Mouse (Mus musculus) limb, embryonic 14.5 days (tissue): ENCODE results near the gene Klhl9. TPM values are rescaled to one million over a fixed set of nuclear protein-coding genes. Genes with fewer than 3 reads are reported as not detected.
A peak's percentile ranks its signal among the peaks of the same experiment; 100 is the strongest.

ENCODE experiments used
- ATAC-seq: fragments of 200-750 bp; cut with Nextera tagmentation; 2 replicates; pipeline ENCODE4 v1.8.0; 2017; ENCODE audit warnings: low read depth, moderate number of reproducible peaks, moderate TSS enrichment; ENCODE audit not compliant: low FRiP score
- DNase-seq: peaks from one replicate; pipeline ENCODE4 v3.0.0-alpha.2; 2015; ENCODE audit warnings: low spot score
- H3K27ac ChIP-seq: fragments of 300-500 bp; sonication (generic); replicated peaks from 2 replicates; pipeline ENCODE4 v1.5.1; 2014; ENCODE audit warnings: low read depth, mild to moderate bottlenecking, low read length, moderate library complexity, mixed read lengths
- H3K27me3 ChIP-seq: fragments of 300-500 bp; sonication (generic); 2 replicates; pipeline ENCODE4 v1.6.1; 2014; ENCODE audit warnings: low read length, mixed read lengths; ENCODE audit not compliant: control insufficient read depth, insufficient read depth
- H3K36me3 ChIP-seq: fragments of 300-500 bp; sonication (generic); 2 replicates; pipeline ENCODE4 v1.6.1; 2014; ENCODE audit warnings: mild to moderate bottlenecking, low read length, moderate library complexity, mixed read lengths; ENCODE audit not compliant: control insufficient read depth, insufficient read depth
- H3K4me1 ChIP-seq: fragments of 300-500 bp; sonication (generic); 2 replicates; pipeline ENCODE4 v1.6.1; 2014; ENCODE audit warnings: antibody characterized with exemption, low read length, mixed read lengths; ENCODE audit not compliant: control insufficient read depth, insufficient read depth
- H3K4me2 ChIP-seq: fragments of 300-500 bp; sonication (generic); replicated peaks from 2 replicates; pipeline ENCODE4 v1.6.1; 2014; ENCODE audit warnings: low read depth, mild to moderate bottlenecking, low read length, moderate library complexity; ENCODE audit not compliant: severe bottlenecking
- H3K4me3 ChIP-seq: fragments of 300-500 bp; sonication (generic); replicated peaks from 2 replicates; pipeline ENCODE4 v1.5.1; 2014; ENCODE audit warnings: low read length
- H3K9ac ChIP-seq: fragments of 300-500 bp; sonication (generic); 2 replicates; pipeline ENCODE4 v1.6.1; 2014; ENCODE audit warnings: mild to moderate bottlenecking, low read depth, low read length, moderate library complexity; ENCODE audit not compliant: severe bottlenecking
- H3K9me3 ChIP-seq: fragments of 300-500 bp; sonication (generic); 2 replicates; pipeline ENCODE4 v1.6.1; 2016; ENCODE audit warnings: low read length; ENCODE audit not compliant: control insufficient read depth
- POLR2A ChIP-seq: fragments of 200-500 bp; IDR thresholded peaks from 2 replicates; pipeline ENCODE4 v1.8.0; 2012; ENCODE audit warnings: inconsistent platforms, mild to moderate bottlenecking, moderate library complexity, borderline replicate concordance; ENCODE audit not compliant: insufficient read depth, insufficient read length; ENCODE audit errors: extremely low read depth
- WGBS: fragments of 180-500 bp; shearing (Covaris S2); extraction: QIAGEN DNeasy Blood & Tissue Kit; methylation state at CpG from one replicate; pipeline ENCODE4 v1.1.7; 2014; 5-methylcytosine and 5-hydroxymethylcytosine counted together
- polyA plus RNA-seq, 2 experiments: library from polyadenylated mRNA; depleted of rRNA in 1 of 2; stranded (reverse) in 1 of 2; unstranded in 1 of 2; fragments of >200 nt; fragmentation: Nextera tagmentation in 1 of 2; extraction: Ambion mirVana in 1 of 2; gene quantifications; 2 replicates each; pipeline versions ENCODE4 v1.2.1 to v1.2.3; 2012 to 2014

The Klhl9 gene
- polyA plus RNA-seq, 2 experiments: 41.4 to 127 TPM

- peak; percentile 68 for DNase-seq
- no peak for ATAC-seq
- TF ChIP-seq POLR2A: no peak
- 29% methylated on average over 3 of the region's 3 CpGs for WGBS
- Histone ChIP-seq H3K4me2 (no peak overlapping the region), H3K27me3 (no peaks in the 10 kb centered on the region), H3K4me1 (no peaks in the 10 kb centered on the region), H3K27ac (no peak overlapping the region), H3K9ac (no peak overlapping the region), H3K9me3 (no peaks in the 10 kb centered on the region), H3K36me3 (no peaks in the 10 kb centered on the region), H3K4me3 (no peak overlapping the region)
These were observed 25.9 kb downstream of the Klhl9 start for GRCm38 (mm10) chr4:88696237-88696884.

- no peak for TF ChIP-seq POLR2A
- ATAC-seq: no peak
These were observed 28.9 kb downstream of the Klhl9 start for GRCm38 (mm10) chr4:88693392-88693791.

DNA sequence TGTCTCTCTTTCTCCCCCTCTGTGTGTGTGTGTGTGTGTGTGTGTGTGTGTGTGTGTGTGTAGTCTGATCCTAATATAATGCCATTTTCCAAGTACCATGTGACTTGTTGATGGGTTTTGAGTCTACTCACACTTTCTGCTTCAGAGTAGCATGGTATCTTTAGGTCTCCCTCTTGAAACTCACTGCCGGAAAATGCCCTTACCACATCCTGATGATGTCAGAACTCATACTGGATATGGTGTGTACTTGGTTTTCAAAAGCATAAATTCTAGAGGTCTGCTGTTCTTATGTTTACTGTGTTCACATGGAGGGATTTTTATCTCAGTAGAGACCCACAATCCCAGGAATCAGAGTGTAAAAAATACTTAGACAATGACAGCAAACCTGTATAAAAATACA, 29.7 kb downstream of the Klhl9 start:
- no peak overlapping the region for H3K4me3 ChIP-seq
- no peaks in the 10 kb centered on the region for H3K27me3 ChIP-seq
- no peaks in the 10 kb centered on the region for H3K36me3 ChIP-seq
- H3K4me1 ChIP-seq: no peaks in the 10 kb centered on the region
- no peak for TF ChIP-seq POLR2A
- no peak overlapping the region for H3K9ac ChIP-seq
- DNase-seq (no peak), ATAC-seq (no peak)
- H3K4me2 ChIP-seq: no peak overlapping the region
- WGBS: 89% methylated on average over 1 of the region's 1 CpGs
- no peak overlapping the region for H3K27ac ChIP-seq
- H3K9me3 ChIP-seq: no peaks in the 10 kb centered on the region

More at GRCm38 (mm10) chr4:88693392-88693791, 28.9 kb downstream of the Klhl9 start:
- H3K27me3 ChIP-seq: no peaks in the 10 kb centered on the region
- no peak for DNase-seq
- H3K4me3 ChIP-seq: no peak overlapping the region
- H3K9me3 ChIP-seq: no peaks in the 10 kb centered on the region
- no peak overlapping the region for H3K27ac ChIP-seq
- no peak overlapping the region for H3K9ac ChIP-seq
- H3K4me1 ChIP-seq: no peaks in the 10 kb centered on the region
- no peaks in the 10 kb centered on the region for H3K36me3 ChIP-seq
- no peak overlapping the region for H3K4me2 ChIP-seq
- 92% methylated on average over 2 of the region's 2 CpGs for WGBS

DNA sequence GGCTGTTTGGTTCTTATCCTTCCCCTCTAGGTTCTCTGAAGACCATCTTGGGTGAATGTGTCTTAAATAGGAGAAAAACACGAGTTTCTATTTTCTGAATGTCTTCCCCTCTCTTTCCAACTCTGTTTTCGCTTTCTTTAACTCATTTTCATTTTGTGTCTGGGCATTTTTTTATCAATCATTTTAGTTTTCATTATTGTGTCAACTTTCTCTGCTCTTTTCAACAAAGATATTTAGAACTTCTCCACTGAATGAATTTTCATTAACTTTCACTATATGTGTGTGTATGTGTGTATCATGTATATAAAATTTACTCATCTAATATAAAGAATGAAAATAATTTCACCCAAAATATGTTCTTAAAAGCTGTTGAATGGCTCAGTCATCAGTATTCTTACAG, 31.0 kb downstream of the Klhl9 start, which contains the start of gene Ifnab:
TSS of gene Ifnab (minus strand) at position 101 of the 400 bp plus-strand sequence.
- no peaks in the 10 kb centered on the region for H3K9me3 ChIP-seq
- no peaks in the 10 kb centered on the region for H3K36me3 ChIP-seq
- WGBS: 62% methylated on average over 2 of the region's 2 CpGs
- H3K4me3 ChIP-seq: no peak within 1 kb of the TSS
- DNase-seq: no peak
- H3K27me3 ChIP-seq: no peaks in the 10 kb centered on the region
- H3K4me2 ChIP-seq: no peak within 1 kb of the TSS
- H3K4me1 ChIP-seq: no peaks in the 10 kb centered on the region
- H3K9ac ChIP-seq: no peak within 1 kb of the TSS
- TF ChIP-seq POLR2A: no peak
- no peak for ATAC-seq
- no peak within 1 kb of the TSS for H3K27ac ChIP-seq

GRCm38 (mm10) chr4:88683812-88684211, 38.5 kb downstream of the Klhl9 start, which contains the start of gene Ifna2:
Ifna2 (minus strand) TSS chr4:88683912.
- no peak for DNase-seq
- Histone ChIP-seq H3K4me3 (no peak within 1 kb of the TSS), H3K4me2 (no peak within 1 kb of the TSS), H3K4me1 (no peaks in the 10 kb centered on the region), H3K9ac (no peak within 1 kb of the TSS), H3K27ac (no peak within 1 kb of the TSS), H3K27me3 (no peaks in the 10 kb centered on the region), H3K36me3 (no peaks in the 10 kb centered on the region), H3K9me3 (no peaks in the 10 kb centered on the region)
- ATAC-seq: no peak
- WGBS: 74% methylated on average over 1 of the region's 1 CpGs
- TF ChIP-seq POLR2A: no peak
